Mouse (Mus musculus) kidney, postnatal 0 days (tissue): ENCODE measurements around the gene Ranbp1. TPM values are rescaled to one million over a fixed set of nuclear protein-coding genes. Genes with fewer than 3 reads are reported as not detected.
"Not testable (repeated sequence)": the region's sequence is repeated elsewhere in the genome, so short reads cannot be mapped to it uniquely, and the experiment has no call there.

Source experiments
- ATAC-seq: fragments of 200-750 bp; cut with Nextera tagmentation; replicated peaks from 2 replicates; pipeline ENCODE4 v1.8.0; 2017; ENCODE audit warnings: low read depth, moderate number of reproducible peaks, moderate TSS enrichment, moderate library complexity; ENCODE audit not compliant: low FRiP score
- DNase-seq: peaks from one replicate; pipeline ENCODE4 v3.0.0-alpha.2; 2016; ENCODE audit warnings: low spot score
- H3K27ac ChIP-seq: fragments of 300-500 bp; sonication (generic); 2 replicates; pipeline ENCODE4 v1.5.1; 2014; ENCODE audit warnings: mild to moderate bottlenecking
- H3K27me3 ChIP-seq: fragments of 300-500 bp; sonication (generic); 2 replicates; pipeline ENCODE4 v1.6.1; 2014; ENCODE audit warnings: low read length, mixed read lengths; ENCODE audit not compliant: insufficient read depth
- H3K36me3 ChIP-seq: fragments of 300-500 bp; sonication (generic); 2 replicates; pipeline ENCODE4 v1.6.1; 2014; ENCODE audit warnings: low read length, mixed read lengths; ENCODE audit not compliant: insufficient read depth
- H3K4me1 ChIP-seq: fragments of 300-500 bp; sonication (generic); replicated peaks from 2 replicates; pipeline ENCODE4 v1.6.1; 2014; ENCODE audit warnings: antibody characterized with exemption, low read length, mixed read lengths; ENCODE audit not compliant: insufficient read depth
- H3K4me2 ChIP-seq: fragments of 300-500 bp; sonication (generic); 2 replicates; pipeline ENCODE4 v1.6.1; 2014; ENCODE audit warnings: mild to moderate bottlenecking, low read length, moderate library complexity, mixed read lengths
- H3K4me3 ChIP-seq: fragments of 300-500 bp; sonication (generic); replicated peaks from 2 replicates; pipeline ENCODE4 v1.5.1; 2014; ENCODE audit warnings: low read depth, low read length
- H3K9ac ChIP-seq: fragments of 300-500 bp; sonication (generic); 2 replicates; pipeline ENCODE4 v1.6.1; 2014; ENCODE audit warnings: low read depth, low read length
- H3K9me3 ChIP-seq: fragments of 300-500 bp; sonication (generic); replicated peaks from 2 replicates; pipeline ENCODE4 v1.6.1; 2016; ENCODE audit warnings: low read length, inconsistent platforms, mixed read lengths
- CTCF ChIP-seq: IDR thresholded peaks from 2 replicates; pipeline ENCODE4 v1.5.1; 2016; ENCODE audit warnings: antibody characterized with exemption, low read depth, mild to moderate bottlenecking, moderate library complexity
- WGBS: fragments of 180-500 bp; shearing (Covaris S2); extraction: QIAGEN DNeasy Blood & Tissue Kit; methylation state at CpG from one replicate; pipeline ENCODE4 v1.1.7; 2014; 5-methylcytosine and 5-hydroxymethylcytosine counted together
- polyA plus RNA-seq: library from polyadenylated mRNA; unstranded; fragments of >200 nt; fragmentation: Nextera tagmentation; extraction: Ambion mirVana; gene quantifications from 2 replicates; pipeline ENCODE4 v1.2.1, GENCODE M21; 2015

Gene Ranbp1
- 457 and 487 TPM in 2 replicates for polyA plus RNA-seq

GRCm38 (mm10) chr16:18248433-18249363 lies at the start of gene Ranbp1, which contains the start of gene Trmt2a:
Gene Ranbp1, minus strand, starts transcription at chr16:18248732.
Gene Trmt2a, plus strand, starts transcription at chr16:18248679.
- Histone ChIP-seq H3K27ac (peak within 1 kb of the TSS; percentile 93), H3K4me1 (peaks cover 23% of the 10 kb centered on the region; the same call in 1 of the 2 replicates), H3K27me3 (no peaks in the 10 kb centered on the region), H3K36me3 (peaks cover 41% of the 10 kb centered on the region), H3K4me2 (peak within 1 kb of the TSS; percentile 94), H3K4me3 (peak within 1 kb of the TSS; percentile 92), H3K9ac (peak within 1 kb of the TSS; percentile 90), H3K9me3 (no peaks in the 10 kb centered on the region)
- ATAC-seq, result peak; percentile 96
- under 1% methylated on average over 84 of the region's 102 CpGs for WGBS
- peak; percentile 98 for DNase-seq
- TF ChIP-seq CTCF, result no peak

GRCm38 (mm10) chr16:18289614-18290013 lies 41.1 kb upstream of the Ranbp1 start:
- Histone ChIP-seq H3K4me2 (peak overlapping the region; percentile 82), H3K4me3 (peak overlapping the region; percentile 77; the same call in 1 of the 2 replicates), H3K9ac (peak overlapping the region; percentile 42; the same call in 1 of the 2 replicates)
- not testable (repeated sequence) for DNase-seq, H3K27ac ChIP-seq, H3K36me3 ChIP-seq, H3K9me3 ChIP-seq, ATAC-seq, H3K27me3 ChIP-seq, H3K4me1 ChIP-seq
- 4% methylated on average over 6 of the region's 10 CpGs for WGBS

GRCm38 (mm10) chr16:18289067-18289588 lies 40.6 kb upstream of the Ranbp1 start, which contains the start of gene Dgcr8:
Gene Dgcr8, minus strand, starts transcription at chr16:18289246.
- Histone ChIP-seq H3K4me3 (peak within 1 kb of the TSS; percentile 77), H3K4me2 (peak within 1 kb of the TSS; percentile 82), H3K9ac (peak within 1 kb of the TSS; percentile 94), H3K27ac (peak within 1 kb of the TSS; percentile 82), H3K9me3 (no peaks in the 10 kb centered on the region), H3K27me3 (no peaks in the 10 kb centered on the region), H3K4me1 (peaks cover 8% of the 10 kb centered on the region), H3K36me3 (no peaks in the 10 kb centered on the region)
- ATAC-seq (peak; percentile 99), DNase-seq (peak; percentile 99)
- no peak for TF ChIP-seq CTCF
- under 1% methylated on average over 70 of the region's 71 CpGs for WGBS

- peaks cover 4% of the 10 kb centered on the region for H3K36me3 ChIP-seq
- TF ChIP-seq CTCF, result no peak
- peak overlapping the region; percentile 82 for H3K27ac ChIP-seq
- peaks cover 8% of the 10 kb centered on the region for H3K4me1 ChIP-seq
- peak overlapping the region; percentile 77 for H3K4me3 ChIP-seq
- H3K9me3 ChIP-seq, result no peaks in the 10 kb centered on the region
- peak overlapping the region; percentile 94 for H3K9ac ChIP-seq
- DNase-seq (peak; percentile 60), ATAC-seq (peak; percentile 86)
- no peaks in the 10 kb centered on the region for H3K27me3 ChIP-seq
- under 1% methylated on average over 31 of the region's 31 CpGs for WGBS
- peak overlapping the region; percentile 82 for H3K4me2 ChIP-seq
These were observed 40.1 kb upstream of the Ranbp1 start for GRCm38 (mm10) chr16:18288581-18289061.

- Histone ChIP-seq H3K9me3 (no peaks in the 10 kb centered on the region), H3K9ac (peak overlapping the region; percentile 94), H3K4me1 (peaks cover 8% of the 10 kb centered on the region), H3K27ac (0 out of 2 replicates have a peak overlapping the region, but pooled peaks have one; percentile 82), H3K4me3 (peak overlapping the region; percentile 77), H3K36me3 (peaks cover 7% of the 10 kb centered on the region), H3K27me3 (no peaks in the 10 kb centered on the region), H3K4me2 (peak overlapping the region; percentile 82)
- DNase-seq, result peak; percentile 41
- no peak for ATAC-seq
- 2% methylated on average over 4 of the region's 4 CpGs for WGBS
- no peak for TF ChIP-seq CTCF
These were observed 39.6 kb upstream of the Ranbp1 start for GRCm38 (mm10) chr16:18288166-18288565.

GRCm38 (mm10) chr16:18275166-18275565 lies 26.6 kb upstream of the Ranbp1 start:
- 83% methylated on average over 2 of the region's 2 CpGs for WGBS
- ATAC-seq (no peak), DNase-seq (no peak)
- Histone ChIP-seq H3K4me3 (no peak overlapping the region), H3K36me3 (peaks cover 59% of the 10 kb centered on the region), H3K9me3 (no peaks in the 10 kb centered on the region), H3K27me3 (no peaks in the 10 kb centered on the region), H3K4me1 (no peaks in the 10 kb centered on the region), H3K27ac (no peak overlapping the region), H3K4me2 (no peak overlapping the region), H3K9ac (no peak overlapping the region)
- no peak for TF ChIP-seq CTCF
